Mouse (Mus musculus) stomach, postnatal 0 days (tissue): ENCODE data around the gene Slc24a4.

Source experiments
- CTCF ChIP-seq: IDR thresholded peaks from 2 replicates; pipeline ENCODE4 v1.5.1; 2016; ENCODE audit warnings: antibody characterized with exemption, low read depth, mild to moderate bottlenecking, moderate library complexity
- EP300 ChIP-seq: optimal IDR thresholded peaks from 2 replicates; pipeline ENCODE3; 2016; ENCODE audit warnings: antibody characterized with exemption

GRCm38 (mm10) chr12:102292501-102293215, 164.1 kb downstream of the Slc24a4 start:
- TF ChIP-seq CTCF (no peak), EP300 (no peak)
